Mouse (Mus musculus): ENCODE data around the gene Zbbx.

The Zbbx gene

GRCm38 (mm10) chr3:75164838-75165496, at the start of gene Zbbx:
Gene Zbbx (minus strand): TSS chr3:75165034.
- DNase-seq (ENCODE audit: low spot score in 2 of 2) = no peak

GRCm38 (mm10) chr3:75202808-75203503, 38.1 kb upstream of the Zbbx start:
- no peak for DNase-seq (ENCODE audit: low spot score in 2 of 2)

GRCm38 (mm10) chr3:75182606-75183005, 17.8 kb upstream of the Zbbx start:
- no peak for DNase-seq (ENCODE audit: low spot score in 2 of 2)

- DNase-seq (ENCODE audit: low spot score in 2 of 2) = no peak
Measured at GRCm38 (mm10) chr3:75141876-75142275, 23.0 kb downstream of the Zbbx start.

- DNase-seq (ENCODE audit: low spot score in 2 of 2) = no peak
Measured at GRCm38 (mm10) chr3:75104867-75105266, 60.0 kb downstream of the Zbbx start.

GRCm38 (mm10) chr3:75085762-75086161, 79.1 kb downstream of the Zbbx start:
- no peak for DNase-seq (ENCODE audit: low spot score in 2 of 2)

- no peak for DNase-seq (ENCODE audit: low spot score in 2 of 2)
Measured at GRCm38 (mm10) chr3:75078906-75079305, 85.9 kb downstream of the Zbbx start.

GRCm38 (mm10) chr3:75009701-75010100, 155.1 kb downstream of the Zbbx start:
- DNase-seq (ENCODE audit: low spot score in 2 of 2) = no peak

All from heart, adult 9 months (tissue).